Mouse (Mus musculus) forebrain, embryonic 16.5 days (tissue): ENCODE results near the gene C8a. TPM values are rescaled to one million over a fixed set of nuclear protein-coding genes. Genes with fewer than 3 reads are reported as not detected.

Experiments
- ATAC-seq: fragments of 200-750 bp; cut with Nextera tagmentation; 2 replicates; pipeline ENCODE4 v1.8.0; 2017; ENCODE audit warnings: mild to moderate bottlenecking, moderate library complexity
- H3K27ac ChIP-seq: fragments of 300-500 bp; sonication (generic); 2 replicates; pipeline ENCODE4 v1.5.1; 2014; ENCODE audit warnings: low read length, control low read depth
- H3K27me3 ChIP-seq: fragments of 300-500 bp; sonication (generic); replicated peaks from 2 replicates; pipeline ENCODE4 v1.6.1; 2014; ENCODE audit warnings: low read length; ENCODE audit not compliant: control insufficient read depth, insufficient read depth
- H3K36me3 ChIP-seq: fragments of 300-500 bp; sonication (generic); 2 replicates; pipeline ENCODE4 v1.6.1; 2014; ENCODE audit not compliant: control insufficient read depth, insufficient read depth
- H3K4me1 ChIP-seq: fragments of 300-500 bp; sonication (generic); replicated peaks from 2 replicates; pipeline ENCODE4 v1.6.1; 2014; ENCODE audit warnings: low read length; ENCODE audit not compliant: control insufficient read depth, insufficient read depth
- H3K4me2 ChIP-seq: fragments of 300-500 bp; sonication (generic); 2 replicates; pipeline ENCODE4 v1.6.1; 2014; ENCODE audit warnings: mild to moderate bottlenecking, low read length, control low read depth
- H3K4me3 ChIP-seq: fragments of 300-500 bp; sonication (generic); replicated peaks from 2 replicates; pipeline ENCODE4 v1.5.1; 2014; ENCODE audit warnings: mild to moderate bottlenecking, low read length, control low read depth
- H3K9ac ChIP-seq: fragments of 300-500 bp; sonication (generic); replicated peaks from 2 replicates; pipeline ENCODE4 v1.6.1; 2014; ENCODE audit warnings: low read depth, low read length, control low read depth
- H3K9me3 ChIP-seq: fragments of 300-500 bp; sonication (generic); 2 replicates; pipeline ENCODE4 v1.6.1; 2016; ENCODE audit warnings: low read length; ENCODE audit not compliant: control insufficient read depth
- WGBS: fragments of 180-500 bp; shearing (Covaris S2); extraction: QIAGEN DNeasy Blood & Tissue Kit; methylation state at CpG from one replicate; pipeline ENCODE4 v1.1.7; 2014; 5-methylcytosine and 5-hydroxymethylcytosine counted together
- polyA plus RNA-seq: library from polyadenylated mRNA; unstranded; fragments of >200 nt; fragmentation: Nextera tagmentation; extraction: Ambion mirVana; gene quantifications from 2 replicates; pipeline ENCODE4 v1.2.1, GENCODE M21; 2015

The C8a gene
- polyA plus RNA-seq, 1 experiment from 2014 or later = not detected

DNA sequence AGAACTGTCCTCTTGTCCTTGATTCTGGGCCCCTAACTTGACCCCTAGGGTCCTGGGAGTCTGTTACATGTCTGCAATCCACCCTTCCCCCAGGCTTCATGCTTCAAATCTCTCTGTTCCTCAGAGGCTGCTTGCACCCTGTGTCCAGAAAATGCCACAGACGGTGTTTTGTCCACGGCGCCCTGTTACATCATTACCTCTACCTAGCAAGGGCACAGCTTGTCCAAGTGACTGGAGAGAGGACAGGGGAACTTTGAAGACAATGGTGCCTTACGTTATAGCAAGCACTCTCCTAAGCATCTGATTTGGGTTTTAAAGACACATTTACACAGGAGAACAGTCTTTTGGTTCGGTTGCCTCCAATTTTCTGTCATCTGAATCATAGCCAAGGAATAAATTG is 17.4 kb upstream of the C8a start:
- ATAC-seq = 0 out of 2 replicates have a peak, but pooled peaks have one; percentile 26
- Histone ChIP-seq H3K36me3 (no peaks in the 10 kb centered on the region), H3K9ac (0 out of 2 replicates have a peak overlapping the region, but pooled peaks have one; percentile 22), H3K4me1 (peaks cover 6% of the 10 kb centered on the region), H3K27me3 (no peaks in the 10 kb centered on the region), H3K4me3 (no peak overlapping the region), H3K4me2 (no peak overlapping the region), H3K27ac (peak overlapping the region; percentile 83), H3K9me3 (no peaks in the 10 kb centered on the region)
- WGBS = 64% methylated on average over 5 of the region's 5 CpGs

DNA sequence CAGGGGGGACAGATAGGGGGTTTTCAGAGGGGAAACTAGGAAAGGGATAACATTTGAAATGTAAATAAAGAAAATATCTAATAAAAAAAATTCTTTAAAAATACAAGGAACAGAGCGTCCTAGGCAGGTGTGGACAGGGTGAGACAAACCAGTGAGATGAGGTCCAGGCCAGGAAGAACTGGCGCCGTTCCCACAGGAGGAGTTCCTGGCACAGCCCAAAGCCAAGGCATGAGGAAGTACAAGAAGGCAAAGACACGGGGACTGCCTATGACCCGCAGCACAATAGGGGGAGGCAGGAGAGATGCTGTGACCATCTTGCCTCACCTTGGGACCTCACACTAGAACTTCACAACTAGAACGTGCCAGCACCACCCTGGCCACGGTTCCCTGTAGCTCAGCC is 15.5 kb upstream of the C8a start:
- no peak overlapping the region for H3K4me3 ChIP-seq
- no peaks in the 10 kb centered on the region for H3K27me3 ChIP-seq
- peaks cover 6% of the 10 kb centered on the region for H3K4me1 ChIP-seq
- no peak overlapping the region for H3K9ac ChIP-seq
- no peak for ATAC-seq
- no peak overlapping the region for H3K4me2 ChIP-seq
- 81% methylated on average over 7 of the region's 7 CpGs for WGBS
- H3K27ac ChIP-seq = no peak overlapping the region
- H3K36me3 ChIP-seq = no peaks in the 10 kb centered on the region
- H3K9me3 ChIP-seq = no peaks in the 10 kb centered on the region

DNA sequence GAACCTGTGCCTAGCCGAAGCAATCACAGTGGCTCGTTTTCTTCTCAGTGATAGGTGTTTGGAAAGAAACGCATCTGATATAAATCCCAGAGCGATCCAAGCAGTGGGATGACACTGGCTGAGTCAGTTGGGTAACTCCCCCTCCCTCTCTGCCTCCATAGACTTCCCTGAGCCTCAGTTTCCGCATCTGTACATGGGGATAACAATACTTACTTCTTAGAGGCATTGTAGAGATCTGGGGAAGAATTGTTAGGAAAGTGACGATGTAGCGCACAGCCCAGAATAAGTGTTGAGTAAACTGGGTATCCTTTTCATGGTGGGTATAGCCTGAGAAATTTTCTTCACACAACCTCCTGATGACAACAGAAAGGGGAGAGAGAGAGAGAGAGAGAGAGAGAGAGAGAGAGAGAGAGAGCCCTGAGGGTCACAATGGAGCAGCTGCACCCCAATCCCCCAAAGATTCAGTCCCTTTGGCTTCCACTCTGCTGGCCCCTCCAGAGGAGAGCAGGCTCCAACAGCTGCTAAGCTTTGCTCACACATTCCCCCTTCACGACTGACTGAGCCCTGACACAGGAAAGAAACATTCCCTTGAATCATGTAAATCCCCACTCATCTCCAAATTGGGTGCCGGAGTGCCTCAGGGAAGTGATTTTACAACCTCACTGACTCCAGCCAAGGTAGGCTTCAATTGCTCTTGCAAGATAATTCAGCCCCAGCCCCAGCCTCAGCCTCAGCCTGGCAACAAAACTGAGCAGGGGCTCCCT is 12.5 kb upstream of the C8a start:
- H3K9me3 ChIP-seq = no peaks in the 10 kb centered on the region
- 70% methylated on average over 9 of the region's 9 CpGs for WGBS
- no peak overlapping the region for H3K4me2 ChIP-seq
- H3K36me3 ChIP-seq = no peaks in the 10 kb centered on the region
- no peak overlapping the region for H3K9ac ChIP-seq
- H3K4me3 ChIP-seq = no peak overlapping the region
- no peak overlapping the region for H3K27ac ChIP-seq
- peaks cover 6% of the 10 kb centered on the region for H3K4me1 ChIP-seq
- no peak for ATAC-seq
- no peaks in the 10 kb centered on the region for H3K27me3 ChIP-seq

DNA sequence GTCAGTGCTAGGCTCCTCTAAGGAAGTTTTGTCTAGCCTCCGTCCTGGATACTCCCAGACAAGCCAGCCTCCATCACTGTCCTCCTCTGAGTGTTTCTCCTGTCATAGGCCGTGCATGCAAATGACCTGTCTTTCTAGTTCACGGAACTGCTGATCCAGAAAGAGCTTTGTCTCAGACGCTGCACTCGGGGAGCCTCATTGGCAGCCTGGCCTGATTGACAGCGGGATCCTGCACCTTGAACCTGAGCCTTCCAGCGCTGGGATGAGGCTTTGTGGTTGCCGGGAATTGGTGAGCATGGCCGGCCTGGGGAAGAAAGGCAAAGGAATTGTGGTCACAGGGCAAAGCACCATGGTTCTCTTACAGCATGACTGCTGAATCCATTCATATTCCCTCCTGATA is 11.3 kb upstream of the C8a start:
- Histone ChIP-seq H3K27me3 (no peaks in the 10 kb centered on the region), H3K4me2 (no peak overlapping the region), H3K4me3 (no peak overlapping the region), H3K9ac (no peak overlapping the region), H3K9me3 (no peaks in the 10 kb centered on the region), H3K27ac (no peak overlapping the region), H3K4me1 (peaks cover 3% of the 10 kb centered on the region), H3K36me3 (no peaks in the 10 kb centered on the region)
- WGBS = 40% methylated on average over 9 of the region's 9 CpGs
- ATAC-seq = no peak

DNA sequence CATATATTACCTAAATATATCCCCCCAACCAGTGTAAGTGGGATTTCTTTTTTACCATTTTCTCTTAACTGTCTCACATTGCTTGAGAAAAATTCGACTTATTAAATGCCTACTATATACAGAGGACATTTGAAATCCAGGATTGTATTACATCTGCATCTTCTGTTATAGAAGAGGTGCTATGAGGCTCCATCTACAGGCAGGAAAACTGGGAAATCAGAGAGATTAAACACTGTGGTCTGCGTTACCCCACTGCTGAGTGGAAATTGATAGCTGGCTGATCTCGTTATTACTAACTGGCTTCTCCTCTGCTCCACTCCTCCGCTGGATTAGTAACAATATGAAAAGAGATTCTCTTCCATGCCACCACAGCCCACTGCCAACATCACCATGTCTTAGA is 366 bp downstream of the C8a start:
- no peaks in the 10 kb centered on the region for H3K36me3 ChIP-seq
- H3K27ac ChIP-seq = no peak overlapping the region
- no peaks in the 10 kb centered on the region for H3K27me3 ChIP-seq
- no peaks in the 10 kb centered on the region for H3K9me3 ChIP-seq
- WGBS = 67% methylated on average over 4 of the region's 4 CpGs
- ATAC-seq = no peak
- H3K4me3 ChIP-seq = no peak overlapping the region
- H3K9ac ChIP-seq = no peak overlapping the region
- no peak overlapping the region for H3K4me2 ChIP-seq
- H3K4me1 ChIP-seq = no peaks in the 10 kb centered on the region; the same call in 1 of the 2 replicates

DNA sequence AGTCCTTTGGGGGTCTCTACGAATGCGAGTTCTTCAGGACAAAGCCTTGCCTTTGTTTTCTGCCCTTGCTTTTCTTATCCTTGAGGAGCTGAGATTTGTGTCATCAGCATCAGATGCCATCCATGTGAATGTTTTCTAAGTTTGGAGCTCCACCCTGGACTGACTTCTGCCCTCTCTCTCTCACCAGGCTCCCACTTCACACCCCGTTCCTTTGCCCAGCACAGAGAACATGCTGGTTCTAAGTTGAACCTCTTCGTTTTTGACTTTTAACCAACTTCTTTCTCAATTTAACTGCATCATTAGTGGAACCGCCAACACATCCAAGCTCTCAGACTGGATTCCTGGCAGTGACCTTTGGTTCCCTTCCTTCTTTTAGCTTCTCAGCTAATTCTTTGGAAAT is 6.0 kb downstream of the C8a start:
- H3K9me3 ChIP-seq = no peaks in the 10 kb centered on the region
- no peak overlapping the region for H3K4me2 ChIP-seq
- no peaks in the 10 kb centered on the region; the same call in 1 of the 2 replicates for H3K4me1 ChIP-seq
- no peaks in the 10 kb centered on the region for H3K36me3 ChIP-seq
- ATAC-seq = no peak
- WGBS = 86% methylated on average over 5 of the region's 5 CpGs
- H3K27ac ChIP-seq = no peak overlapping the region
- no peak overlapping the region for H3K4me3 ChIP-seq
- no peaks in the 10 kb centered on the region for H3K27me3 ChIP-seq
- no peak overlapping the region for H3K9ac ChIP-seq

DNA sequence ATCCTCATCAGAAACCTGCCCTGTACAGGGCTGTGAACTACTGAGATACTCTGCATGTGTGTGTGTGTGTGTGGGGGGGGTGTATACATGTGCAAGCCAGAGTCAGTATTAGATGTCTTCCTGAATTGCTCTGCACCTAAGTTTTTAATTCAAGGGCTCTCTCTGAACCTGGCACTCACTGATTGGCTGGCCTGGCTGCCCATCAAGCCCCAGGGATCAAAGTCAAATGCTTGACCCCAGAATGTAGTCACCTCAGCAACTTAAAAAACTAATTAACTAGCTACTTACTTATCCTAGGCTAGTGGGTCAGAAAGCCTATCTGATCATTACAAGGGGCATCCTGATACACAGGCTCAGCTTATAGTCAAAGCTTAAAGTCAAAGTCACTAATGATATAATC is 6.6 kb downstream of the C8a start:
- no peaks in the 10 kb centered on the region for H3K9me3 ChIP-seq
- no peak for ATAC-seq
- no peak overlapping the region for H3K9ac ChIP-seq
- no peaks in the 10 kb centered on the region for H3K27me3 ChIP-seq
- no peaks in the 10 kb centered on the region; the same call in 1 of the 2 replicates for H3K4me1 ChIP-seq
- no peaks in the 10 kb centered on the region for H3K36me3 ChIP-seq
- H3K4me3 ChIP-seq = no peak overlapping the region
- no peak overlapping the region for H3K27ac ChIP-seq
- no peak overlapping the region for H3K4me2 ChIP-seq

DNA sequence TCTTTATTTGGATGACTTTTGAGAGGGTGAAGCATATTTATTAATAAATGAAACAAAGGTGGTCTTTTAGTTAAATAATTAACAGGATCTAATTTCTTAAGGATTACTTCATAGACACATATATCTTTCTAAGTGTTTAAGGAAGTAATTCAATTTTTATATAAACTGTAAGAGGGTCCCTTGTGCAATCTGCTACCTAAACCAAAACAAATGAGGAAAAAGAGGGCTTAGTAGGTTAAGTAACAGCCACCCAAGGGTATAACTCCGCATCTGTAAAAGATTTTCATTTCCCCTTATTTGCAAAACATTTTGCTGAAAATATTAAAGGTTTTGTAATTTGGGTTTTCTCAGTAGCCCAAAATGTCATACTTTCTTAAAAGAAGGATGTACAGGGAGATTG is 11.8 kb downstream of the C8a start:
- Histone ChIP-seq H3K36me3 (no peaks in the 10 kb centered on the region), H3K4me2 (no peak overlapping the region), H3K9me3 (no peaks in the 10 kb centered on the region), H3K4me3 (no peak overlapping the region), H3K4me1 (no peaks in the 10 kb centered on the region), H3K9ac (no peak overlapping the region), H3K27ac (no peak overlapping the region), H3K27me3 (no peaks in the 10 kb centered on the region)
- no peak for ATAC-seq
- 91% methylated on average over 1 of the region's 1 CpGs for WGBS

DNA sequence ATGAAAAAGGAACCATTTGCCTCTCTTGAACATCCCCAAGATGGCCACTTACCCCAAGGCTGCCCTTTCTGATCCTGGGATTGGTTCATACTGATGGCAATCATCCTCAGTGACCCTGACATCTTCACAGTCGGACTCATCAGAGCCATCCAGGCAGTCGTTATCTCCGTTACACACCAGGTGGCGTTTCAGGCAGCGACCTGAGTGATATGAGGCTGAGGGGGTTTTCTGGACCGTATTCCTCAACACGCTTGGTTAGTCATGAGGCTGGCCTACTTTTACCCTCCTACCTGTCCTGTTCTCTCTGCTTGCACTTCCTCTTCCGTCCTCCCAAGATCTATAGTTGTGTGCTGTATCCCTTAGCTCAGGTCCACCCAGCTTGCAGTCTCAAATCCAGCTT is 15.0 kb downstream of the C8a start:
- H3K4me3 ChIP-seq = no peak overlapping the region
- no peak overlapping the region for H3K9ac ChIP-seq
- no peaks in the 10 kb centered on the region for H3K9me3 ChIP-seq
- H3K27me3 ChIP-seq = no peaks in the 10 kb centered on the region
- no peak overlapping the region for H3K27ac ChIP-seq
- no peaks in the 10 kb centered on the region for H3K4me1 ChIP-seq
- no peak for ATAC-seq
- H3K36me3 ChIP-seq = no peaks in the 10 kb centered on the region
- WGBS = 86% methylated on average over 8 of the region's 8 CpGs
- no peak overlapping the region for H3K4me2 ChIP-seq

DNA sequence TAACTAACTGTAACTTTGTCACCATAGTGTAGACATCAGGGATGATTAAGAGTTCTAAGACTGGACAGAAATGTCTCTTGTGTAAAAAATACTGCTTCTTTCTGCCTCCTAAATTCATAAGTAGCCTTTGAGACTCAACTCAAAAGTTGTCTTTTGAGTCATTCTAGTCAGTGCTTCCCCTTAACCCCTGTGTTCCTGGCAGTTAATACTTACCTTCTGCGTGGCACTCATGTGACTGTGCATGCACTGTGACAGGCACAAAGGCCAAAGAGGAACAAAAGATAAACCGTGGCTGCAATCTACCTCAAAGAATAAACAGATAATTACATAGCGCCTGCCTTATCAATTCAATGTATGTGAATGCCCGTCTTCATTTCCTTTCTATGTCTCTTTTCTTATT is 18.4 kb downstream of the C8a start:
- Histone ChIP-seq H3K4me3 (no peak overlapping the region), H3K27me3 (no peaks in the 10 kb centered on the region), H3K27ac (no peak overlapping the region), H3K36me3 (no peaks in the 10 kb centered on the region), H3K4me1 (no peaks in the 10 kb centered on the region), H3K9me3 (no peaks in the 10 kb centered on the region), H3K9ac (no peak overlapping the region), H3K4me2 (no peak overlapping the region)
- no peak for ATAC-seq
- 66% methylated on average over 4 of the region's 4 CpGs for WGBS
